Mouse (Mus musculus): ENCODE measurements around the gene Tmem203. TPM values are rescaled to one million over a fixed set of nuclear protein-coding genes. Genes with fewer than 3 reads are reported as not detected.

Gene Tmem203
- polyA plus RNA-seq, 1 experiment from 2014 or later, result 10.9 TPM

DNA sequence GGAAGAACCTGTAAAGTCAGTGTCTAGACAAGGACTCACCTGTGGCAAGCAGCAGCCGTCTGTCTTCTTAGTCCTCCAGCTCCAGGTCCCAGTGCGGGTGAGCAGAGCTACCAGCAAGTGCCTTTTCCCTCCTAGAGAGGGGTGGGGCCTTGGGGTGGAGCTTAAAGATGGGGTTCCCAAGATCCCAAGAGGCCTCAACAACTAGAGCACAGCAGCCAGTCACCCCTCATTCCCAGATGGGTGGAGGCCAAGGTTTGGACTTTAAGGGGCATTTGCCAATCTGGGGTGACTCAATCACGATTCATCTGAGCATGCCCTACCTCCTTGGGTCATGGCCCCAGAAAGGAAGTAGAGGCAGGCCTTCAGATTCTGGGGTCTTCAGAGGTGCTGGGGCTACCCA is 15.5 kb upstream of the Tmem203 start:
- Histone ChIP-seq H3K27me3 (ENCODE audit: control insufficient read depth, insufficient read depth, low read depth, low read length) (peaks cover 29% of the 10 kb centered on the region), H3K9me3 (replicated peaks; ENCODE audit: control insufficient read depth, low read length) (no peaks in the 10 kb centered on the region), H3K4me1 (ENCODE audit: control insufficient read depth, low read depth, low read length) (peaks cover 19% of the 10 kb centered on the region), H3K36me3 (ENCODE audit: control insufficient read depth, insufficient read depth) (no peaks in the 10 kb centered on the region), H3K9ac (ENCODE audit: low read depth, low read length) (no peak overlapping the region), H3K27ac (ENCODE audit: low read length) (no peak overlapping the region), H3K4me3 (ENCODE audit: low read depth, low read length) (no peak overlapping the region), H3K4me2 (ENCODE audit: low read depth, low read length) (no peak overlapping the region)
- ATAC-seq (ENCODE audit: low read depth), result no peak
- WGBS (ENCODE audit: insufficient replicate concordance), result 64% methylated on average over 3 of the region's 3 CpGs

- Histone ChIP-seq H3K27ac (ENCODE audit: low read length) (no peak overlapping the region), H3K27me3 (ENCODE audit: control insufficient read depth, insufficient read depth, low read depth, low read length) (peaks cover 29% of the 10 kb centered on the region), H3K9me3 (replicated peaks; ENCODE audit: control insufficient read depth, low read length) (no peaks in the 10 kb centered on the region), H3K4me3 (ENCODE audit: low read depth, low read length) (peak overlapping the region; percentile 56), H3K4me2 (ENCODE audit: low read depth, low read length) (peak overlapping the region; percentile 73), H3K9ac (ENCODE audit: low read depth, low read length) (no peak overlapping the region), H3K36me3 (ENCODE audit: control insufficient read depth, insufficient read depth) (no peaks in the 10 kb centered on the region), H3K4me1 (ENCODE audit: control insufficient read depth, low read depth, low read length) (peaks cover 19% of the 10 kb centered on the region)
- 45% methylated on average over 8 of the region's 8 CpGs for WGBS (ENCODE audit: insufficient replicate concordance)
- ATAC-seq (ENCODE audit: low read depth), result no peak
Observed at GRCm38 (mm10) chr2:25240310-25240709, 14.9 kb upstream of the Tmem203 start.

GRCm38 (mm10) chr2:25240723-25241437 is 14.4 kb upstream of the Tmem203 start:
- H3K27ac ChIP-seq (ENCODE audit: low read length), result no peak overlapping the region
- peak; percentile 69 for ATAC-seq (ENCODE audit: low read depth)
- under 1% methylated on average over 29 of the region's 29 CpGs for WGBS (ENCODE audit: insufficient replicate concordance)
- peak overlapping the region; percentile 56 for H3K4me3 ChIP-seq (ENCODE audit: low read depth, low read length)
- H3K9ac ChIP-seq (ENCODE audit: low read depth, low read length), result peak overlapping the region; percentile 45; the same call in 1 of the 2 replicates
- no peaks in the 10 kb centered on the region for H3K9me3 ChIP-seq (replicated peaks; ENCODE audit: control insufficient read depth, low read length)
- H3K36me3 ChIP-seq (ENCODE audit: control insufficient read depth, insufficient read depth), result no peaks in the 10 kb centered on the region
- H3K27me3 ChIP-seq (ENCODE audit: control insufficient read depth, insufficient read depth, low read depth, low read length), result peaks cover 29% of the 10 kb centered on the region
- peaks cover 19% of the 10 kb centered on the region for H3K4me1 ChIP-seq (ENCODE audit: control insufficient read depth, low read depth, low read length)
- H3K4me2 ChIP-seq (ENCODE audit: low read depth, low read length), result peak overlapping the region; percentile 73

DNA sequence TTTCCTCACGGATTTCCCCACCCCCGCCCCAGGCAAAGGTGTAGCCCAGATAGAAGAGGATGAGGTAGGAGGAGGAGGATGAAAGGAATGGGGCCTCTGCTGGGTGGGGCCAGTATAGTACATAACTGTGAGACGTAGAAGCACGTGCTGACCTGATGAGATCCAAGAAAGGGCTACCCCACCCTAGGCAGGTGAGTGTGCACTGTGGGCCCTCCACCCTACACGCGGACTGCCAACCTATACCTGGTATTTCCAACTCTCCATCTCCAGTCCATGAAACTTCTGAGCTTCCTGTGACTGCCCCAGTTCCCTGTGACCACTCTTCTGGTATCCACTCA is 13.8 kb upstream of the Tmem203 start:
- H3K4me3 ChIP-seq (ENCODE audit: low read depth, low read length), result no peak overlapping the region; the same call in 1 of the 2 replicates

DNA sequence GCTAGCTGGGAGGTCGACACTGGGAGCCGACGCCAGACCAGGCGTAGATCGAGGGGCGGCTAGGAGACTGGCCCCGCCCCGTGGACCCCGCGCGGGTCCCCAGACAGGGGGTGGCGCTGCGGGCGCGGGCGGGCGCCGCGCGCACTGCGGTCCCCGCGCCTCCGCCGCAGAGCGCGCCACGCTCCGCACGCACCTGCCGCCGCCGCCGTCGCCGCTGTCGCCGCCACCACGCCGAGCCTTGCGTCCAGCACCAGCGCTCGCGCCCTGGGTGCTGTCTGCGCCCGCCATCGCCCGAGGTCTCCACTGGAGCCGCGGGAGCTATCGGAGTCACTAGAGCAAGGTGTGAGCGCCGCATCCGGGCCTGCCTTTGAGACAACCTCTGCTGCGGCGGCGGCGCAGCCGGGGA is 13.1 kb upstream of the Tmem203 start, which contains the start of the genes Rnf208 and Cysrt1:
Gene Rnf208 (plus strand): TSS at position 155 of the 406 bp plus-strand sequence.
Gene Cysrt1 (minus strand): TSS at position 352 of the 406 bp plus-strand sequence.
- H3K36me3 ChIP-seq (ENCODE audit: control insufficient read depth, insufficient read depth), result no peaks in the 10 kb centered on the region; the same call in 1 of the 2 replicates
- ATAC-seq (ENCODE audit: low read depth), result no peak
- peak within 1 kb of the TSS; percentile 33; the same call in 1 of the 2 replicates for H3K9ac ChIP-seq (ENCODE audit: low read depth, low read length)
- H3K27ac ChIP-seq (ENCODE audit: low read length), result no peak within 1 kb of the TSS
- H3K27me3 ChIP-seq (ENCODE audit: control insufficient read depth, insufficient read depth, low read depth, low read length), result peaks cover 29% of the 10 kb centered on the region
- 0% methylated on average over 33 of the region's 59 CpGs for WGBS (ENCODE audit: insufficient replicate concordance)
- peak within 1 kb of the TSS; percentile 73 for H3K4me2 ChIP-seq (ENCODE audit: low read depth, low read length)
- H3K4me1 ChIP-seq (ENCODE audit: control insufficient read depth, low read depth, low read length), result peaks cover 19% of the 10 kb centered on the region
- H3K4me3 ChIP-seq (ENCODE audit: low read depth, low read length), result peak within 1 kb of the TSS; percentile 56
- no peaks in the 10 kb centered on the region for H3K9me3 ChIP-seq (replicated peaks; ENCODE audit: control insufficient read depth, low read length)

More for the DNA sequence above, 13.8 kb upstream of the Tmem203 start:
- H3K9me3 ChIP-seq (replicated peaks; ENCODE audit: control insufficient read depth, low read length), result no peaks in the 10 kb centered on the region
- H3K4me2 ChIP-seq (ENCODE audit: low read depth, low read length), result peak overlapping the region; percentile 73
- ATAC-seq (ENCODE audit: low read depth), result no peak
- peaks cover 29% of the 10 kb centered on the region for H3K27me3 ChIP-seq (ENCODE audit: control insufficient read depth, insufficient read depth, low read depth, low read length)
- H3K4me1 ChIP-seq (ENCODE audit: control insufficient read depth, low read depth, low read length), result peaks cover 19% of the 10 kb centered on the region
- no peaks in the 10 kb centered on the region for H3K36me3 ChIP-seq (ENCODE audit: control insufficient read depth, insufficient read depth)
- no peak overlapping the region for H3K27ac ChIP-seq (ENCODE audit: low read length)
- H3K9ac ChIP-seq (ENCODE audit: low read depth, low read length), result no peak overlapping the region
- 9% methylated on average over 6 of the region's 6 CpGs for WGBS (ENCODE audit: insufficient replicate concordance)

DNA sequence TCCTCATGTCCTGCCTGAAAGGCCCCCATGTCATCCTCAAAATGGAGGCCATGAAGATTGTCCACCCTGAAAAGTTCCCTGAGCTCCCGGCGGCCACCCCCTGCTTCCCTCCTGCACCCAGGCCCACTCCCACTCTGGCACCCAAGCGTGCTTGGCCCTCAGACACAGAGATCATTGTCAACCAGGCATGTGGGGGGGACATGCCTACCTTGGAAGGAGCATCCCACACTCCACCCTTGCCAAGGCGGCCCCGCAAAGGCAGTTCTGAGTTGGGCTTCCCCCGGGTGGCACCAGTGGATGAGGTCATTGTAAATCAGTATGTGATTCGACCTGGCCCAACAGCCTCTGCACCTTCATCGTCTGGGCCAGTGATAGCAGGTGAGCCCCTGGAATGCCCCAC is 11.9 kb upstream of the Tmem203 start:
- Histone ChIP-seq H3K36me3 (ENCODE audit: control insufficient read depth, insufficient read depth) (no peaks in the 10 kb centered on the region; the same call in none of the 2 replicates), H3K4me3 (ENCODE audit: low read depth, low read length) (no peak overlapping the region), H3K4me1 (ENCODE audit: control insufficient read depth, low read depth, low read length) (peaks cover 19% of the 10 kb centered on the region), H3K9me3 (replicated peaks; ENCODE audit: control insufficient read depth, low read length) (no peaks in the 10 kb centered on the region), H3K27ac (ENCODE audit: low read length) (no peak overlapping the region), H3K27me3 (ENCODE audit: control insufficient read depth, insufficient read depth, low read depth, low read length) (peaks cover 29% of the 10 kb centered on the region), H3K9ac (ENCODE audit: low read depth, low read length) (no peak overlapping the region), H3K4me2 (ENCODE audit: low read depth, low read length) (no peak overlapping the region)
- 66% methylated on average over 8 of the region's 8 CpGs for WGBS (ENCODE audit: insufficient replicate concordance)
- ATAC-seq (ENCODE audit: low read depth), result no peak

GRCm38 (mm10) chr2:25244144-25244543 is 11.1 kb upstream of the Tmem203 start:
- no peak for ATAC-seq (ENCODE audit: low read depth)

GRCm38 (mm10) chr2:25246183-25247072 is 8.8 kb upstream of the Tmem203 start, which contains the start of gene AL732309.1:
AL732309.1 (minus strand) TSS chr2:25246863.
- Histone ChIP-seq H3K9me3 (replicated peaks; ENCODE audit: control insufficient read depth, low read length) (no peaks in the 10 kb centered on the region), H3K4me3 (ENCODE audit: low read depth, low read length) (no peak within 1 kb of the TSS), H3K27me3 (ENCODE audit: control insufficient read depth, insufficient read depth, low read depth, low read length) (peaks cover 20% of the 10 kb centered on the region), H3K4me1 (ENCODE audit: control insufficient read depth, low read depth, low read length) (peaks cover 12% of the 10 kb centered on the region), H3K4me2 (ENCODE audit: low read depth, low read length) (no peak within 1 kb of the TSS), H3K9ac (ENCODE audit: low read depth, low read length) (no peak within 1 kb of the TSS), H3K36me3 (ENCODE audit: control insufficient read depth, insufficient read depth) (peaks cover 15% of the 10 kb centered on the region), H3K27ac (ENCODE audit: low read length) (no peak within 1 kb of the TSS)
- WGBS (ENCODE audit: insufficient replicate concordance), result 78% methylated on average over 10 of the region's 10 CpGs
- ATAC-seq (ENCODE audit: low read depth), result no peak

More at GRCm38 (mm10) chr2:25244144-25244543, 11.1 kb upstream of the Tmem203 start:
- Histone ChIP-seq H3K27ac (ENCODE audit: low read length) (no peak overlapping the region), H3K4me1 (ENCODE audit: control insufficient read depth, low read depth, low read length) (peaks cover 19% of the 10 kb centered on the region), H3K4me2 (ENCODE audit: low read depth, low read length) (no peak overlapping the region), H3K4me3 (ENCODE audit: low read depth, low read length) (no peak overlapping the region), H3K36me3 (ENCODE audit: control insufficient read depth, insufficient read depth) (peaks cover 4% of the 10 kb centered on the region), H3K9me3 (replicated peaks; ENCODE audit: control insufficient read depth, low read length) (no peaks in the 10 kb centered on the region), H3K27me3 (ENCODE audit: control insufficient read depth, insufficient read depth, low read depth, low read length) (peaks cover 29% of the 10 kb centered on the region), H3K9ac (ENCODE audit: low read depth, low read length) (no peak overlapping the region)
- WGBS (ENCODE audit: insufficient replicate concordance), result 75% methylated on average over 4 of the region's 4 CpGs

Measured in liver, embryonic 16.5 days (tissue).